Mouse (Mus musculus): ENCODE data around the gene Sft2d1.

Sft2d1 gene

GRCm38 (mm10) chr17:8310838-8311614 is at the start of gene Sft2d1:
Gene Sft2d1, plus strand, starts transcription at chr17:8311102.
- peak; percentile 95 for DNase-seq (ENCODE audit: low read depth, low spot score)

GRCm38 (mm10) chr17:8264638-8265037 is 46.3 kb upstream of the Sft2d1 start:
- DNase-seq (ENCODE audit: low read depth, low spot score): peak; percentile 52

- DNase-seq (ENCODE audit: low read depth, low spot score): no peak
Observed at GRCm38 (mm10) chr17:8272054-8272749, 38.7 kb upstream of the Sft2d1 start.

- DNase-seq (ENCODE audit: low read depth, low spot score): no peak
Observed at GRCm38 (mm10) chr17:8272951-8273350, 38.0 kb upstream of the Sft2d1 start.

GRCm38 (mm10) chr17:8276071-8276470 is 34.8 kb upstream of the Sft2d1 start:
- DNase-seq (ENCODE audit: low read depth, low spot score): no peak

- DNase-seq (ENCODE audit: low read depth, low spot score): no peak
Observed at GRCm38 (mm10) chr17:8276680-8277079, 34.2 kb upstream of the Sft2d1 start.

- DNase-seq (ENCODE audit: low read depth, low spot score): no peak
Observed at GRCm38 (mm10) chr17:8277266-8277665, 33.6 kb upstream of the Sft2d1 start.

- no peak for DNase-seq (ENCODE audit: low read depth, low spot score)
Observed at GRCm38 (mm10) chr17:8278356-8278755, 32.5 kb upstream of the Sft2d1 start.

- DNase-seq (ENCODE audit: low read depth, low spot score): peak; percentile 98
Observed at GRCm38 (mm10) chr17:8282821-8283525, 27.9 kb upstream of the Sft2d1 start, which contains the start of gene Mpc1. Gene Mpc1, plus strand, starts transcription at chr17:8282904.

- peak; percentile 98 for DNase-seq (ENCODE audit: low read depth, low spot score)
Observed at GRCm38 (mm10) chr17:8283526-8284253, 27.2 kb upstream of the Sft2d1 start.

- DNase-seq (ENCODE audit: low read depth, low spot score): peak; percentile 54
Observed at GRCm38 (mm10) chr17:8284254-8284661, 26.6 kb upstream of the Sft2d1 start.

- DNase-seq (ENCODE audit: low read depth, low spot score): no peak
Observed at GRCm38 (mm10) chr17:8285056-8285455, 25.8 kb upstream of the Sft2d1 start.

- DNase-seq (ENCODE audit: low read depth, low spot score): no peak
Observed at GRCm38 (mm10) chr17:8286987-8287386, 23.9 kb upstream of the Sft2d1 start.

GRCm38 (mm10) chr17:8289993-8290679 is 20.8 kb upstream of the Sft2d1 start:
- no peak for DNase-seq (ENCODE audit: low read depth, low spot score)

- peak; percentile 29 for DNase-seq (ENCODE audit: low read depth, low spot score)
Observed at GRCm38 (mm10) chr17:8290736-8291135, 20.2 kb upstream of the Sft2d1 start.

- DNase-seq (ENCODE audit: low read depth, low spot score): no peak
Observed at GRCm38 (mm10) chr17:8295825-8296224, 15.1 kb upstream of the Sft2d1 start.

GRCm38 (mm10) chr17:8296313-8296844 is 14.5 kb upstream of the Sft2d1 start:
- no peak for DNase-seq (ENCODE audit: low read depth, low spot score)

GRCm38 (mm10) chr17:8297746-8298145 is 13.2 kb upstream of the Sft2d1 start:
- no peak for DNase-seq (ENCODE audit: low read depth, low spot score)

- DNase-seq (ENCODE audit: low read depth, low spot score): no peak
Observed at GRCm38 (mm10) chr17:8298281-8298680, 12.6 kb upstream of the Sft2d1 start.

GRCm38 (mm10) chr17:8299524-8299923 is 11.4 kb upstream of the Sft2d1 start:
- no peak for DNase-seq (ENCODE audit: low read depth, low spot score)

GRCm38 (mm10) chr17:8301515-8301914 is 9.4 kb upstream of the Sft2d1 start:
- no peak for DNase-seq (ENCODE audit: low read depth, low spot score)

Data from skeletal muscle tissue, adult 2 months (tissue).